Mouse (Mus musculus) B cell, adult (primary cell): ENCODE results near the gene Cntrl. TPM values are rescaled to one million over a fixed set of nuclear protein-coding genes. Genes with fewer than 3 reads are reported as not detected.

Experiments
- total RNA-seq: library from RNA; stranded (reverse); gene quantifications from 4 replicates; pipeline ENCODE4 v1.2.4, GENCODE M21; 2023; ENCODE audit not compliant: inconsistent age

Gene Cntrl
- 113 to 127 TPM (median 122 TPM) in 4 replicates for total RNA-seq

DNA sequence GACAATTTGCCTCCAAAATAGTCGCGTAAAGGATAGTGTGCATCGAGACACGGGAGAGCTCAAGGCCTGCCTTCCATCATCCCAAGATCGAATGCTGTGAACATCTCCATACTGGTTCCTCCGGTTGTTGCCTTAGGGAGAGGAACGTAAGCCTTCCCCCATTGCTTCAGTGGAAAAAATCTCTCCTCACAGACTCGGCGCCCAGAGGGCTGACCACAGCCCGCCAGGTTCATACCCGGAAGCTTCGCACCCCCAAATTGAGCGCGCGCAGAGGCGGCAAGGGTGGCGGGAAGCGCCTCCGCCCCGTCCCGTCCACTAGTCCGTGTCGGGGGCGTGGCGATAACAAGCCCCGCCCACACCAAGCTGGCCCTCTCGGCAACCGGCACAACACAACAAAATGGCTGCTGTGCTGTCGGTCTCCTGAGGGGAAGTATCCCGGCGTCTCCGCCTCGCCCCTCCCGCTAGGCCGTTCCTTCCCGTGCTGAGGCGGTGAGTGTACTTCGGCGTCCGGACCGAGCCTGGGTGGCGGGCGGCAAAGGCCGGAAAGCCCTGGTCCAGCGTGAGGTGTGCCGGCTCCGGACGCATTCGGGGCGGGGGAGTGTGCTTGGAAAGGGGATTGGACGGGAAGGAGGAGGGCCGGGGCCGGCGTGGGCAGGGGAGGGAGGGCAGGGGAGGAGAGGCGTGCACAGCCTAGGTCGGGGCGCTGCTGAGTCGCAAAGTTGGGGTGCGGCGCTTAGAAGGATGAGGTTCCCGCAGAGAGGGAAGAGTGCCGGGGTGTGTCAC, at the start of gene Cntrl:
Gene Cntrl (plus strand): TSS at position 352 of the 783 bp plus-strand sequence.

DNA sequence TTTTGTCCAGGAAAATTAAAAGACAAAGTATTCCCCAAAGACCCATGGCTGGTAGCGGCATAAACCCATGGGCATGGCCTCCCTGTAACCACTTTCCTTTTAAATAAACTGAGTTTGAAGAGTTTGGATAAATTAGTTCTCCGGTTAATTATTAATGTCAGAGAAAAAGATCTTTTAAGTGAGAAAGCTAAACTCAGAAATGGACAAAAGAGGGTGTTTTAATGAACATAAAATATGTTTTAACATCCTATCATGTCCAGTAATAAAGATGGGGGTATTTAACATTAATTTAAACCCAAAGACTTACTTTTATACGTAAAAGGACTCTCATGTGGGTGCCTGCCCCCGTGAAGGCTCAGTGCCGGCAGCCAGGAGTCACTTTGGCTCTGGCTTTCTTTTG, 48.0 kb upstream of the Cntrl start, which contains the start of gene Hc:
Gene Hc (minus strand): TSS at position 101 of the 400 bp plus-strand sequence.

DNA sequence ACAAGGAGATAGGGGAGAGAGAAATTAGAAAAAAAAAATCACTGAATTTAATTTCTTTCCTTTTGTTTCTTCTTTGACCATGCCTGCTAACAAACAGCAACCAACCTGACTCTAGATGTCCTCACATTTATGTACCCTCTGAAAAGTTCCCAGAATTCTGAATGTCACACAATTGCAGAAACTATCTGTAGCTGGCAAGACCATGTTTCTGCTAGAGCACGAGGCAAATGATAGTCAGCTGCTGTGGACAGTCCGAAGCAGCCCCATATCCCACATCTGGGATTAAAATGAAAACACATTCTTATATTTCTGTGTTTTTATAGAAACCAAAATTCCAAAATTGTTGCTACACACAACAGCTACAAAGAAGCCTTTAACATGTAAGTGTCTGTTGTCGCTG, 7.8 kb upstream of the Cntrl start, which contains the start of gene AI182371:
Gene AI182371 (minus strand): TSS at position 101 of the 400 bp plus-strand sequence.

DNA sequence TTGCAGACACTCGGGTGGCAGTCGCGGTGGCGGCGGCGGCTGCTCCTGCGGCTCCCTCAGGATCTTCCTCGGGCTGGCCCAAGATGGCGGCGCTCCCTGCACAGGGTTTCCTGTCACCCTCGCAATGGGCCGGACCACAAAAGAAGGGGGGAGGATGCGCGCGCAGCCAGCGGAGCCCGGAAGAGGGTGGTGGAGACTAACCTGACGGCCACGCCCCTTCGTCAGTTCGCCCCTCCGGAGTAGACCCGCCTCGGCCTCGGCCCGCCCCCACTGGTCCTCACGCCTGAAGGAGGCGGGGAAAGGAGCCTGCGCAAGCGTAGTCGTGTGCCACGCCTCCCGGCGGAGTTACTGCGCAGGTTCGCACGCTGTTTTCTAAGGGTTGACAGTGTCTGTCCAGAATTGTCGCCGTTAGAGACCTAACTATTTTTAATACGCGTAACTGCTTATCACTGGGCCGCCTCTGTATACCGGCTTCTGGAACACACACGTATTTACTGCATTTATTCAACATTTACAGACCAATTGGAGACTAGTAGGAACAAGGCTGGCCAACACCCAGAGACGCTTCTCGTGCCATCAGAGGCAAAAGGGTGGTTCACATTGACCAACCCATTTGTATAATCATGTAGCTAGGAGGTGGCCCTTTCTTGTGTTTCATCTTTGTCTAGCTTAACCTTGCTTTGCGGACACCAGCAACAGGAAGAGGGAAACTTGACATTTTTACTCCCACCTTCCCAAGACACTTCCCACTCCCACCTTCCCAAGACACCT, 91.8 kb downstream of the Cntrl start, which contains the start of gene Rab14:
Gene Rab14 (minus strand): TSS at position 223 of the 771 bp plus-strand sequence.

Other genes starting within 250 kb of the Cntrl start
- gene Cutal, start 235.1 kb upstream of the Cntrl start, total RNA-seq = not detected in 4 replicates
- 23.5 to 33.3 TPM (median 28.9 TPM) in 4 replicates for gene Psmd5, start 234.5 kb upstream of the Cntrl start, total RNA-seq
- gene Phf19, start 195.5 kb upstream of the Cntrl start, total RNA-seq = 12.0 to 16.0 TPM (median 15.2 TPM) in 4 replicates
- 66.3 to 68.7 TPM (median 68.0 TPM) in 4 replicates for gene Traf1, start 147.7 kb upstream of the Cntrl start, total RNA-seq
- gene Hc, start 48.1 kb upstream of the Cntrl start, total RNA-seq = not detected in 4 replicates
- 0.51 to 1.2 TPM (median 0.96 TPM) in 4 replicates for gene AI182371, start 7.9 kb upstream of the Cntrl start, total RNA-seq
- 184 to 210 TPM (median 191 TPM) in 4 replicates for gene Rab14, start 91.6 kb downstream of the Cntrl start, total RNA-seq
- gene Gsn, start 146.9 kb downstream of the Cntrl start, total RNA-seq = 80.8 to 89.9 TPM (median 85.6 TPM) in 4 replicates
- 6.9 to 8.3 TPM (median 7.6 TPM) in 4 replicates for gene Stom, start 227.5 kb downstream of the Cntrl start, total RNA-seq